Mouse (Mus musculus) CH12.LX (cell line): ENCODE results near the gene Pou1f1. TPM values are rescaled to one million over a fixed set of nuclear protein-coding genes. Genes with fewer than 3 reads are reported as not detected.

Experiments
- DNase-seq: peaks from one replicate; pipeline ENCODE4 v3.0.0-alpha.2; 2013; ENCODE audit errors: extremely low read depth
- H3K27ac ChIP-seq: 2 replicates; pipeline ENCODE4 v1.5.1; 2012; ENCODE audit warnings: low read depth, mild to moderate bottlenecking, control low read depth, moderate library complexity; ENCODE audit not compliant: insufficient read depth
- H3K27me3 ChIP-seq: replicated peaks from 2 replicates; pipeline ENCODE3; 2012; ENCODE audit warnings: inconsistent platforms
- H3K36me3 ChIP-seq, 2 experiments: replicated peaks in 1 of 2; 2 replicates each; pipeline versions ENCODE3 to v1.6.1; 2012; ENCODE audit warnings: inconsistent platforms in 1 of 2, low read length in 1 of 2, mild to moderate bottlenecking in 1 of 2, mixed read lengths in 1 of 2, moderate library complexity in 1 of 2; ENCODE audit not compliant: control insufficient read depth in 1 of 2, insufficient read depth in 1 of 2
- H3K4me1 ChIP-seq, 2 experiments: 2 replicates each; pipeline ENCODE4 v1.6.1; 2012; ENCODE audit warnings: inconsistent platforms in 1 of 2, moderate library complexity in 1 of 2; ENCODE audit not compliant: insufficient read depth in 2 of 2, control insufficient read depth in 1 of 2
- H3K4me2 ChIP-seq: 2 replicates; pipeline ENCODE4 v1.6.1; 2012; ENCODE audit warnings: low read depth, mild to moderate bottlenecking, control low read depth; ENCODE audit not compliant: poor library complexity, insufficient read depth, severe bottlenecking
- H3K4me3 ChIP-seq, 3 experiments: fragments of 150-350 bp in 1 of 3; sonication (generic) in 1 of 3; replicated peaks in 1 of 3; 2 replicates each; pipeline versions ENCODE3 to v1.5.1; 2011 to 2012; ENCODE audit warnings: low read depth in 2 of 3, low read length in 2 of 3, mild to moderate bottlenecking in 2 of 3, moderate library complexity in 2 of 3, control low read depth in 1 of 3, improper control_type of control experiment in 1 of 3, inconsistent platforms in 1 of 3, mixed read lengths in 1 of 3; ENCODE audit not compliant: poor library complexity in 1 of 3
- H3K79me2 ChIP-seq: replicated peaks from 2 replicates; pipeline ENCODE4 v1.6.1; 2012; ENCODE audit warnings: mild to moderate bottlenecking, moderate library complexity; ENCODE audit not compliant: control insufficient read depth, poor library complexity, insufficient read depth, severe bottlenecking; ENCODE audit errors: extremely low read depth
- H3K9ac ChIP-seq: 2 replicates; pipeline ENCODE4 v1.6.1; 2012; ENCODE audit warnings: low read depth, mild to moderate bottlenecking, control low read depth, moderate library complexity; ENCODE audit not compliant: insufficient read depth
- H3K9me3 ChIP-seq: replicated peaks from 2 replicates; pipeline ENCODE3; 2012; ENCODE audit warnings: low read length, inconsistent platforms, mixed read lengths
- CHD1 ChIP-seq: IDR thresholded peaks from 2 replicates; pipeline ENCODE4 v1.6.1; 2012; ENCODE audit warnings: low read depth, low read length, improper control_type of control experiment, inconsistent platforms
- GABPA ChIP-seq: IDR thresholded peaks from 2 replicates; pipeline ENCODE4 v1.6.1; 2012; ENCODE audit warnings: low read depth, low read length, improper control_type of control experiment, inconsistent platforms; ENCODE audit not compliant: insufficient replicate concordance
- IRF4 ChIP-seq: IDR thresholded peaks from 2 replicates; pipeline ENCODE4 v1.6.1; 2014; ENCODE audit warnings: low read depth, mild to moderate bottlenecking, inconsistent platforms, low read length, improper control_type of control experiment
- JUND ChIP-seq: conservative IDR thresholded peaks from 2 replicates; pipeline ENCODE4 v1.6.1; 2011; ENCODE audit warnings: low read depth, low read length, improper control_type of control experiment
- KAT2A ChIP-seq: IDR thresholded peaks from 2 replicates; pipeline ENCODE4 v1.6.1; 2012; ENCODE audit warnings: low read length, improper control_type of control experiment, inconsistent platforms; ENCODE audit not compliant: insufficient replicate concordance
- MAX ChIP-seq: IDR thresholded peaks from 2 replicates; pipeline ENCODE4 v1.6.1; 2011; ENCODE audit warnings: low read length, improper control_type of control experiment
- MAZ ChIP-seq: IDR thresholded peaks from 2 replicates; pipeline ENCODE4 v1.6.1; 2012; ENCODE audit warnings: low read depth, mild to moderate bottlenecking, inconsistent platforms, low read length, improper control_type of control experiment, moderate library complexity
- MEF2A ChIP-seq: IDR thresholded peaks from 2 replicates; pipeline ENCODE4 v1.6.1; 2014; ENCODE audit warnings: low read depth, mild to moderate bottlenecking, inconsistent platforms, low read length, improper control_type of control experiment, borderline replicate concordance
- MXI1 ChIP-seq: IDR thresholded peaks from 2 replicates; pipeline ENCODE4 v1.6.1; 2011; ENCODE audit warnings: mild to moderate bottlenecking, low read depth, low read length, improper control_type of control experiment
- MYC ChIP-seq: IDR thresholded peaks from 2 replicates; pipeline ENCODE4 v1.6.1; 2011; ENCODE audit warnings: low read depth, mild to moderate bottlenecking, improper control_type of control experiment, low read length
- NRF1 ChIP-seq: IDR thresholded peaks from 2 replicates; pipeline ENCODE4 v1.6.1; 2014; ENCODE audit warnings: low read depth, mild to moderate bottlenecking, inconsistent platforms, low read length, improper control_type of control experiment, moderate library complexity
- POLR2A ChIP-seq: IDR thresholded peaks from 2 replicates; pipeline ENCODE4 v1.6.1; 2011; ENCODE audit warnings: low read depth, mild to moderate bottlenecking, improper control_type of control experiment, low read length
- SMC3 ChIP-seq: IDR thresholded peaks from 2 replicates; pipeline ENCODE4 v1.6.1; 2011; ENCODE audit warnings: low read depth, low read length, improper control_type of control experiment
- TCF12 ChIP-seq: IDR thresholded peaks from 2 replicates; pipeline ENCODE4 v1.6.1; 2014; ENCODE audit warnings: low read depth, mild to moderate bottlenecking, inconsistent platforms, low read length, improper control_type of control experiment
- USF1 ChIP-seq: IDR thresholded peaks from 2 replicates; pipeline ENCODE4 v1.6.1; 2014; ENCODE audit warnings: low read depth, mild to moderate bottlenecking, inconsistent platforms, low read length, improper control_type of control experiment
- dilution Hi-C: fragments of 300-500 bp; cut with MboI; formaldehyde crosslinking; loops from 2 replicates; pipeline ENCODE4 v1.14.3; 2020; ENCODE audit warnings: low sequenced_read_pairs; ENCODE audit not compliant: extremely low pct_unique_long_range_greater_than_20kb, extremely low pct_ligation_motif_present
- in situ Hi-C: fragments of 300-500 bp; cut with MboI; formaldehyde crosslinking; loops from 3 replicates; pipeline ENCODE4 v1.14.3; 2019; ENCODE audit warnings: low sequenced_read_pairs, low pct_ligation_motif_present, low pct_unique_long_range_greater_than_20kb, mixed read lengths
- polyA plus RNA-seq: library from polyadenylated mRNA; unstranded; fragments of >175 nt; gene quantifications from 2 replicates; pipeline ENCODE4 v1.2.1, GENCODE M21; 2012; ENCODE audit warnings: low read depth; ENCODE audit not compliant: insufficient read length
- total RNA-seq, 2 experiments: library from RNA; depleted of rRNA; stranded (reverse); fragments of 300-350 nt in 1 of 2; fragments of >200 nt in 1 of 2; gene quantifications; 2 replicates each; pipeline ENCODE4 v1.2.3; 2012 to 2014

Pou1f1 gene
- total and polyA plus RNA-seq, 3 experiments: not detected

DNA sequence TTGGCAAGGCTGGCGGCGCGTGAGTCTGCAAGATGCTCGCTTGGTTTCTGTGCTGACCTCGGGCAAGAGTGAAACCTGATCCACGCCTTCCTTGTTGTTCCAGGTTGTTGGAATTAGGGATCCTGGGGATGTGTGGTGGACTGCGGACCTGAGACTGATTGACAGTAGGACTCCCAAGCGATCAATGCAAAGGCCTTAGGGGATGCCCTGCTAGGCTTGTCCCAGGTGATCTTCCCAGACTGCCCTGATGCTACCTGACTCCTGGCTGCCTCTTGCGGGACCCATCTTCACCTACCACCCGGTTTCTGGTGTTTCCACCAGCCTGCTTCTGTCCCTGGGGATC lies 42.5 kb downstream of the Pou1f1 start:
- peak; percentile 22; the same call in 1 of the 2 replicates for TF ChIP-seq TCF12
- 0 out of 2 replicates have a peak, but pooled peaks have one; percentile 1 for TF ChIP-seq MYC
- 0 out of 2 replicates have a peak, but pooled peaks have one; percentile 5 for TF ChIP-seq KAT2A
- TF ChIP-seq SMC3: no peak
- TF ChIP-seq GABPA: no peak
- TF ChIP-seq MAX: 0 out of 2 replicates have a peak, but pooled peaks have one; percentile 7
- TF ChIP-seq, all 38 proteins: peak for 4
- H3K36me3 ChIP-seq: peaks cover 0 to 16% of the 10 kb centered on the region in 2 experiments

DNA sequence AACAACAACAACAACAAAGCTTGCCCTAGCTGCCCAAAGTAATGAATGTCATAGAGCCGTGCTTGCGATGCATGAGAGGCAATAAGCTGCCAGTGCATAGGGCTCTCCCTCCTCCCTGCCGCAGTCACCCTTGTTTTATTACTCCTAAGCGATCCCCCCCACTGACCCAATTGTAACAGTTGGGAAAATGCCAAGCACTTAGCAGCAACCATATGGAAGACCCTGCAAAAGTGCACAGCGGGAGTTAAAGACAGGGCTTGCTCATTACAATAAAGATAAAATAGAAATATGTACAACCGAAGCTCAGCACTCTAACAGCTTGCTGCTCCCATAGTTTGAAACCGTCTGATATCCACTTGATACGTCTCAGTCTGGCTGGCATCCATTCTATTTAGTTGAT lies 44.0 kb downstream of the Pou1f1 start:
- Histone ChIP-seq H3K9me3 (no peaks in the 10 kb centered on the region), H3K79me2 (peaks cover 6% of the 10 kb centered on the region), H3K4me2 (no peak overlapping the region), H3K27ac (no peak overlapping the region), H3K27me3 (no peaks in the 10 kb centered on the region), H3K36me3 (peaks cover 0 to 5% of the 10 kb centered on the region in 2 experiments), H3K4me1 (peaks cover 0 to 21% of the 10 kb centered on the region in 2 experiments; a peak in 2 of 4 replicates), H3K9ac (no peak overlapping the region), H3K4me3 (no peak overlapping the region)
- dilution Hi-C loops: no loop called here
- no peak for TF ChIP-seq POLR2A
- no peak for TF ChIP-seq SMC3
- TF ChIP-seq JUND: no peak
- TF ChIP-seq MEF2A: no peak
- no peak for DNase-seq
- in situ Hi-C loops: no loop called here

More for the DNA sequence above, 42.5 kb downstream of the Pou1f1 start:
- H3K4me3 ChIP-seq: peak overlapping the region; percentile 85 to 90 (median 87)
- in situ Hi-C loops: no loop called here
- peaks cover 0 to 21% of the 10 kb centered on the region in 2 experiments; a peak in 2 of 4 replicates for H3K4me1 ChIP-seq
- peak overlapping the region; percentile 86 for H3K9ac ChIP-seq
- peaks cover 12% of the 10 kb centered on the region for H3K79me2 ChIP-seq
- no peaks in the 10 kb centered on the region for H3K9me3 ChIP-seq
- no peak for DNase-seq
- H3K27ac ChIP-seq: no peak overlapping the region
- dilution Hi-C loops: no loop called here
- peak overlapping the region; percentile 65 for H3K4me2 ChIP-seq
- H3K27me3 ChIP-seq: no peaks in the 10 kb centered on the region

DNA sequence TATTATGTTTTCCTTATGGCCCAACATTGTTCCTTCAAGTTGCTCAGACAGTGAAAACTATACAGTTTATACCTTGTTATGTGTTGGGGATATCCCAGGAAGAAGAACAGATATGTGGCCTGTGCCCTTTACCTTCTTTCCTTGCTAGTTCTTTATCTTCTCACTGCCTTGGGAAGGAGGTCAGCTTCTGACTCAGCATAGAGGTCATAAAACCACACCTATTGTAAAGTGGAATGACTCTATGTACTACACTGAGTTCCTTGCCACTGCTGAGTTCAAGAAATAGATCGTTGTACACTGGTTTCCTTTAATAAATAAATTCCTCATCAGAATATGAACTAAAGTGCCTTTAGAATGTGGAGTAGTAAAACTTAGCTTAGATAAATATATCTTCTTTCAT lies 44.6 kb downstream of the Pou1f1 start:
- DNase-seq: no peak
- no peak overlapping the region for H3K4me2 ChIP-seq
- no peaks in the 10 kb centered on the region for H3K27me3 ChIP-seq
- H3K27ac ChIP-seq: no peak overlapping the region
- H3K79me2 ChIP-seq: peaks cover 6% of the 10 kb centered on the region
- no peaks in the 10 kb centered on the region for H3K9me3 ChIP-seq
- peaks cover 0 to 21% of the 10 kb centered on the region in 2 experiments; a peak in 2 of 4 replicates for H3K4me1 ChIP-seq
- no peak overlapping the region for H3K4me3 ChIP-seq
- peaks cover 0 to 1% of the 10 kb centered on the region in 2 experiments for H3K36me3 ChIP-seq
- H3K9ac ChIP-seq: no peak overlapping the region
- dilution Hi-C loops: no loop called here
- in situ Hi-C loops: no loop called here
- TF ChIP-seq CHD1: no peak
- TF ChIP-seq MAZ: no peak
- no peak for TF ChIP-seq NRF1
- TF ChIP-seq USF1: no peak
- TF ChIP-seq GABPA: no peak
- no peak for TF ChIP-seq MXI1
- TF ChIP-seq IRF4: no peak
